Mouse (Mus musculus) heart, postnatal 4 days (tissue): ENCODE results near the gene Nup98. TPM values are rescaled to one million over a fixed set of nuclear protein-coding genes. Genes with fewer than 3 reads are reported as not detected.

ENCODE experiments used
- DNase-seq: peaks from one replicate; pipeline ENCODE4 v3.0.0; 2021
- total RNA-seq, 2 experiments: library from RNA; stranded (reverse); gene quantifications; 2 replicates each; pipeline ENCODE4 v1.2.3; 2021

Gene Nup98
- 10 to 100 TPM; 50.3 to 50.7 TPM for total RNA-seq

GRCm38 (mm10) chr7:102209756-102210721 is at the start of gene Nup98, which contains the start of gene Pgap2:
Nup98 (minus strand) TSS chr7:102210176.
Pgap2 (plus strand) TSS chr7:102210208.
- DNase-seq = peak; percentile 99

GRCm38 (mm10) chr7:102258753-102259152 is 48.8 kb upstream of the Nup98 start:
- no peak for DNase-seq

- peak; percentile 90 for DNase-seq
Measured at GRCm38 (mm10) chr7:102258189-102258588, 48.2 kb upstream of the Nup98 start.

GRCm38 (mm10) chr7:102256636-102257035 is 46.7 kb upstream of the Nup98 start:
- no peak for DNase-seq

- DNase-seq = no peak
Measured at GRCm38 (mm10) chr7:102255954-102256353, 46.0 kb upstream of the Nup98 start, which contains the start of gene Rhog. Rhog (minus strand) TSS chr7:102256054.

- DNase-seq = no peak
Measured at GRCm38 (mm10) chr7:102253631-102254030, 43.7 kb upstream of the Nup98 start.

GRCm38 (mm10) chr7:102250631-102251214 is 40.7 kb upstream of the Nup98 start:
- peak; percentile 94 for DNase-seq

- DNase-seq = peak; percentile 76
Measured at GRCm38 (mm10) chr7:102249896-102250630, 40.1 kb upstream of the Nup98 start.

- no peak for DNase-seq
Measured at GRCm38 (mm10) chr7:102249531-102249895, 39.5 kb upstream of the Nup98 start.

- DNase-seq = no peak
Measured at GRCm38 (mm10) chr7:102248691-102249404, 38.9 kb upstream of the Nup98 start.

- DNase-seq = peak; percentile 47
Measured at GRCm38 (mm10) chr7:102246956-102247797, 37.2 kb upstream of the Nup98 start.

GRCm38 (mm10) chr7:102246265-102246664 is 36.3 kb upstream of the Nup98 start:
- no peak for DNase-seq

- DNase-seq = peak; percentile 55
Measured at GRCm38 (mm10) chr7:102245775-102246174, 35.8 kb upstream of the Nup98 start.

GRCm38 (mm10) chr7:102244782-102245535 is 35.0 kb upstream of the Nup98 start:
- DNase-seq = peak; percentile 69

- no peak for DNase-seq
Measured at GRCm38 (mm10) chr7:102243870-102244269, 33.9 kb upstream of the Nup98 start.

GRCm38 (mm10) chr7:102242917-102243316 is 32.9 kb upstream of the Nup98 start:
- no peak for DNase-seq

GRCm38 (mm10) chr7:102242371-102242770 is 32.4 kb upstream of the Nup98 start:
- no peak for DNase-seq

GRCm38 (mm10) chr7:102239591-102239990 is 29.6 kb upstream of the Nup98 start:
- no peak for DNase-seq

GRCm38 (mm10) chr7:102238686-102239286 is 28.8 kb upstream of the Nup98 start:
- no peak for DNase-seq

- DNase-seq = no peak
Measured at GRCm38 (mm10) chr7:102233059-102233458, 23.1 kb upstream of the Nup98 start.
